Mouse (Mus musculus) liver, embryonic 14.5 days (tissue): ENCODE measurements around the gene Sec14l1.

Experiments used
- CTCF ChIP-seq: IDR thresholded peaks from 2 replicates; pipeline ENCODE4 v1.5.1; 2016; ENCODE audit warnings: antibody characterized with exemption, low read depth, control low read depth
- EP300 ChIP-seq: IDR thresholded peaks from 2 replicates; pipeline ENCODE4 v1.6.1; 2016; ENCODE audit warnings: antibody characterized with exemption, low read depth

- TF ChIP-seq EP300 (no peak), CTCF (no peak)
These were observed 48.1 kb downstream of the Sec14l1 start for GRCm38 (mm10) chr11:117163098-117163497.
